Mouse (Mus musculus) bone marrow macrophage, adult 2 months (primary cell): ENCODE data around the gene Unc119b.

Experiments
- CTCF ChIP-seq: IDR thresholded peaks from 2 replicates; pipeline ENCODE4 v1.5.1; 2012; ENCODE audit warnings: low read depth, mild to moderate bottlenecking, low read length, moderate library complexity
- POLR2A ChIP-seq: IDR thresholded peaks from 2 replicates; pipeline ENCODE4 v1.6.1; 2012; ENCODE audit warnings: mild to moderate bottlenecking, low read depth, low read length, borderline replicate concordance

GRCm38 (mm10) chr5:115156401-115156800 lies 21.6 kb upstream of the Unc119b start:
- TF ChIP-seq CTCF (no peak), POLR2A (no peak)
